ENCODE assay signal across 20 mouse cellular contexts in genomic region chr11:96981461-96981860, GRCm38 (mm10). TPM values are rescaled to one million over a fixed set of nuclear protein-coding genes. Genes with fewer than 3 reads are reported as not detected.
DNase-seq lines count a peak whose midpoint lies in the region; ATAC-seq and TF ChIP-seq lines count a peak whose summit lies in the region.
"Had no signal": no experiment of that assay in that cellular context is flagged by ENCODE, and none has a peak within 500 bp of the region (broad histone marks: within the 10 kb centered on the region; RNA-seq: fewer than 3 reads in every experiment).

No protein-coding gene starts in this region.

- intact Hi-C loops in heart, postnatal 36 days (cut with DNase I): loop anchor here (5.0 kb wide), 2 partner anchors 64 to 191 kb away; partner anchors contain the start of gene Cdk5rap3

- no peaks in the 10 kb centered on the region for H3K36me3 ChIP-seq in heart, embryonic 12.5 days
- H3K36me3 ChIP-seq in liver, embryonic 15.5 days (replicated peaks): no peaks in the 10 kb centered on the region
- no peaks in the 10 kb centered on the region for H3K36me3 ChIP-seq in liver, embryonic 11.5 days (ENCODE audit: control insufficient read depth, insufficient read depth, low read length)
- H3K36me3 ChIP-seq in E14TG2a.4 (ENCODE audit: insufficient read depth, low read length): no peaks in the 10 kb centered on the region
- H3K36me3 ChIP-seq in ES-Bruce4 (ENCODE audit: control insufficient read depth, insufficient read depth, low read length, poor library complexity, severe bottlenecking): no peaks in the 10 kb centered on the region
- H3K36me3 ChIP-seq: embryonic facial prominence, embryonic 10.5 days; forebrain, embryonic 10.5 days; hindbrain, embryonic 15.5 days had no signal

- H3K4me1 ChIP-seq in heart, embryonic 12.5 days (replicated peaks): peaks cover 9% of the 10 kb centered on the region
- H3K4me1 ChIP-seq in liver, embryonic 15.5 days (replicated peaks): peaks cover 28% of the 10 kb centered on the region
- peaks cover 14% of the 10 kb centered on the region for H3K4me1 ChIP-seq in liver, embryonic 11.5 days (replicated peaks; ENCODE audit: control insufficient read depth, insufficient read depth, low read length)
- H3K4me1 ChIP-seq in E14TG2a.4 (replicated peaks; ENCODE audit: low read depth, low read length): peaks cover 65% of the 10 kb centered on the region
- H3K4me1 ChIP-seq in ES-Bruce4 (ENCODE audit: control insufficient read depth, insufficient read depth, low read length): no peaks in the 10 kb centered on the region

- no peak for ATAC-seq in heart, embryonic 12.5 days (ENCODE audit: insufficient number of reproducible peaks, low FRiP score)
- ATAC-seq in liver, embryonic 15.5 days (ENCODE audit: insufficient read depth): no peak
- ATAC-seq in liver, embryonic 11.5 days (replicated peaks; ENCODE audit: low FRiP score): no peak
- ATAC-seq: activated CD4-positive, CD25-positive, alpha-beta regulatory T cell, adult 4 months; forebrain, embryonic 14.5 days; Patski had no signal

- DNase-seq in heart, adult 11 months: peak; percentile 89
- DNase-seq in liver, embryonic 11.5 days (ENCODE audit: low spot score): no peak
- DNase-seq in heart, postnatal 36 days: no peak
- DNase-seq: adrenal gland, postnatal 14 days; cerebellum, adult 2 months; gastrocnemius, adult 2 months; gastrocnemius, postnatal 25 days; heart, postnatal 10 days; kidney, adult 18-20 months had no signal

- no peak overlapping the region for H3K27ac ChIP-seq in heart, embryonic 12.5 days (ENCODE audit: poor library complexity, severe bottlenecking)
- 0 out of 2 replicates have a peak overlapping the region, but pooled peaks have one; percentile 14 for H3K27ac ChIP-seq in liver, embryonic 15.5 days (replicated peaks)
- no peak overlapping the region for H3K27ac ChIP-seq in liver, embryonic 11.5 days (ENCODE audit: low read depth, low read length)
- H3K27ac ChIP-seq in ES-Bruce4 (ENCODE audit: insufficient read depth, low read length): peak overlapping the region; percentile 1; the same call in 1 of the 2 replicates
- H3K27ac ChIP-seq: embryonic facial prominence, embryonic 10.5 days; gastrocnemius, adult 2 months; hindbrain, embryonic 15.5 days had no signal

- WGBS in heart, embryonic 12.5 days: 59% methylated on average over 15 of the region's 15 CpGs
- 69% methylated on average over 15 of the region's 15 CpGs for WGBS in liver, embryonic 15.5 days (ENCODE audit: insufficient replicate concordance)
- WGBS in liver, embryonic 11.5 days: 64% methylated on average over 15 of the region's 15 CpGs

- no peak overlapping the region for H3K4me2 ChIP-seq in heart, embryonic 12.5 days
- H3K4me2 ChIP-seq in liver, embryonic 15.5 days: no peak overlapping the region
- H3K4me2 ChIP-seq in liver, embryonic 11.5 days: no peak overlapping the region

- no peak overlapping the region for H3K9ac ChIP-seq in heart, embryonic 12.5 days
- H3K9ac ChIP-seq in liver, embryonic 15.5 days: no peak overlapping the region
- no peak overlapping the region for H3K9ac ChIP-seq in liver, embryonic 11.5 days (ENCODE audit: low read depth, low read length)
- H3K9ac ChIP-seq in ES-Bruce4 (ENCODE audit: low read depth, poor library complexity, severe bottlenecking): peak overlapping the region; percentile 27
- H3K9ac ChIP-seq: hindbrain, embryonic 15.5 days had no signal

- TF ChIP-seq EP300 in ES-Bruce4 (IDR thresholded peaks at IDR 0.05; ENCODE audit: insufficient read depth, low read depth, low read length): no peak

- H3K4me3 ChIP-seq in heart, embryonic 12.5 days: no peak overlapping the region
- H3K4me3 ChIP-seq in liver, embryonic 15.5 days (replicated peaks): no peak overlapping the region
- no peak overlapping the region for H3K4me3 ChIP-seq in liver, embryonic 11.5 days (ENCODE audit: low read depth, low read length)
- peak overlapping the region; percentile 86 for H3K4me3 ChIP-seq in E14TG2a.4 (replicated peaks; ENCODE audit: low read length)
- peak overlapping the region; percentile 63 for H3K4me3 ChIP-seq in ES-Bruce4 (ENCODE audit: low read depth, low read length)
- H3K4me3 ChIP-seq: gastrocnemius, adult 2 months; hindbrain, embryonic 15.5 days had no signal

- no peak for TF ChIP-seq CTCF in E14TG2a.4 (conservative IDR thresholded peaks at IDR 0.05; ENCODE audit: low read length)
- no peak for TF ChIP-seq CTCF in ES-Bruce4 (IDR thresholded peaks at IDR 0.05; ENCODE audit: low read depth, low read length)

- H3K27me3 ChIP-seq in heart, embryonic 12.5 days (replicated peaks): peaks cover 51% of the 10 kb centered on the region
- H3K27me3 ChIP-seq in liver, embryonic 15.5 days: peaks cover 30% of the 10 kb centered on the region
- peaks cover 26% of the 10 kb centered on the region for H3K27me3 ChIP-seq in liver, embryonic 11.5 days (replicated peaks; ENCODE audit: control insufficient read depth, insufficient read depth, low read length)
- peaks cover 6% of the 10 kb centered on the region; the same call in 1 of the 2 replicates for H3K27me3 ChIP-seq in E14TG2a.4 (ENCODE audit: insufficient read depth, low read length)
- no peaks in the 10 kb centered on the region for H3K27me3 ChIP-seq in ES-Bruce4 (ENCODE audit: control insufficient read depth, insufficient read depth, low read length, poor library complexity, severe bottlenecking)
- H3K27me3 ChIP-seq: Patski had no signal

- H3K9me3 ChIP-seq in heart, embryonic 12.5 days (replicated peaks): no peaks in the 10 kb centered on the region
- H3K9me3 ChIP-seq in liver, embryonic 15.5 days (replicated peaks): no peaks in the 10 kb centered on the region
- no peaks in the 10 kb centered on the region for H3K9me3 ChIP-seq in liver, embryonic 11.5 days (ENCODE audit: control insufficient read depth, low read length)
- H3K9me3 ChIP-seq in E14TG2a.4 (ENCODE audit: low read length): no peaks in the 10 kb centered on the region
- no peaks in the 10 kb centered on the region for H3K9me3 ChIP-seq in ES-Bruce4 (replicated peaks; ENCODE audit: control insufficient read depth, insufficient read depth, low read length, poor library complexity, severe bottlenecking)
- H3K9me3 ChIP-seq: embryonic facial prominence, embryonic 10.5 days; forebrain, embryonic 10.5 days; hindbrain, embryonic 15.5 days had no signal

- no peak for TF ChIP-seq POLR2A in ES-Bruce4 (IDR thresholded peaks at IDR 0.05; ENCODE audit: insufficient read depth, low read length)

RNA-seq across cellular contexts. Expression of gene Sp2, which starts 1.3 kb away (rescaled TPM):
- polyA plus RNA-seq in heart, embryonic 12.5 days (2016; fragmentation: Nextera tagmentation; extraction: Ambion mirVana): 18.0 and 19.9 TPM in 2 replicates
- 17.6 and 18.0 TPM in 2 replicates for polyA plus RNA-seq in liver, embryonic 15.5 days (2015; fragmentation: Nextera tagmentation; extraction: Ambion mirVana)
- polyA plus RNA-seq in liver, embryonic 11.5 days (2014; fragmentation: Nextera tagmentation; extraction: Ambion mirVana): 18.3 and 18.9 TPM in 2 replicates
- 29.0 and 30.5 TPM in 2 replicates for polyA plus RNA-seq in ES-Bruce4 (2011; ENCODE audit: insufficient read depth, insufficient read length, low read depth, missing spikeins)
- 10 to 100 TPM; 10.3 to 13.8 TPM for total RNA-seq in heart, postnatal 36 days (2021)

RNA-seq across cellular contexts. Expression of gene Sp6, which starts 31.7 kb away (rescaled TPM):
- polyA plus RNA-seq in heart, embryonic 12.5 days (2016; fragmentation: Nextera tagmentation; extraction: Ambion mirVana): 0.22 and 0.45 TPM in 2 replicates
- 0.03 and 0.05 TPM in 2 replicates for polyA plus RNA-seq in liver, embryonic 15.5 days (2015; fragmentation: Nextera tagmentation; extraction: Ambion mirVana)
- polyA plus RNA-seq in liver, embryonic 11.5 days (2014; fragmentation: Nextera tagmentation; extraction: Ambion mirVana): 0.17 TPM in 1 of 2 replicates, not detected in the other
- 12.4 and 13.5 TPM in 2 replicates for polyA plus RNA-seq in ES-Bruce4 (2011; ENCODE audit: insufficient read depth, insufficient read length, low read depth, missing spikeins)
- total RNA-seq in heart, postnatal 36 days (2021): under 1 TPM in 1 of 2 experiments, not detected in 1; 0.14 TPM
- polyA plus RNA-seq: activated CD4-positive, CD25-positive, alpha-beta regulatory T cell, adult 4 months; heart, embryonic 14.5 days had no signal

RNA-seq across cellular contexts. Expression of gene Pnpo, which starts 37.7 kb away (rescaled TPM):
- 37.7 and 40.5 TPM in 2 replicates for polyA plus RNA-seq in heart, embryonic 12.5 days (2016; fragmentation: Nextera tagmentation; extraction: Ambion mirVana)
- 719 and 785 TPM in 2 replicates for polyA plus RNA-seq in liver, embryonic 15.5 days (2015; fragmentation: Nextera tagmentation; extraction: Ambion mirVana)
- 206 and 226 TPM in 2 replicates for polyA plus RNA-seq in liver, embryonic 11.5 days (2014; fragmentation: Nextera tagmentation; extraction: Ambion mirVana)
- polyA plus RNA-seq in ES-Bruce4 (2011; ENCODE audit: insufficient read depth, insufficient read length, low read depth, missing spikeins): 23.6 and 24.1 TPM in 2 replicates
- total RNA-seq in heart, postnatal 36 days (2021): 10 to 100 TPM; 12.8 to 13.9 TPM

RNA-seq across cellular contexts. Expression of gene Scrn2, which starts 48.3 kb away (rescaled TPM):
- polyA plus RNA-seq in heart, embryonic 12.5 days (2016; fragmentation: Nextera tagmentation; extraction: Ambion mirVana): 17.0 and 18.3 TPM in 2 replicates
- polyA plus RNA-seq in liver, embryonic 15.5 days (2015; fragmentation: Nextera tagmentation; extraction: Ambion mirVana): 11.8 and 13.2 TPM in 2 replicates
- polyA plus RNA-seq in liver, embryonic 11.5 days (2014; fragmentation: Nextera tagmentation; extraction: Ambion mirVana): 16.4 and 17.6 TPM in 2 replicates
- polyA plus RNA-seq in ES-Bruce4 (2011; ENCODE audit: insufficient read depth, insufficient read length, low read depth, missing spikeins): 6.8 and 7.4 TPM in 2 replicates
- total RNA-seq in heart, postnatal 36 days (2021): 10 to 100 TPM; 13.7 to 14.1 TPM

RNA-seq across cellular contexts. Expression of gene Prr15l, which starts 53.6 kb away (rescaled TPM):
- 0.46 and 0.51 TPM in 2 replicates for polyA plus RNA-seq in heart, embryonic 12.5 days (2016; fragmentation: Nextera tagmentation; extraction: Ambion mirVana)
- polyA plus RNA-seq in liver, embryonic 15.5 days (2015; fragmentation: Nextera tagmentation; extraction: Ambion mirVana): 5.9 and 6.1 TPM in 2 replicates
- polyA plus RNA-seq in liver, embryonic 11.5 days (2014; fragmentation: Nextera tagmentation; extraction: Ambion mirVana): 1.8 and 2.2 TPM in 2 replicates
- 10.9 and 11.1 TPM in 2 replicates for polyA plus RNA-seq in ES-Bruce4 (2011; ENCODE audit: insufficient read depth, insufficient read length, low read depth, missing spikeins)
- 1 to 10 TPM in 1 of 2 experiments, under 1 TPM in 1; 0.73 to 1.8 TPM for total RNA-seq in heart, postnatal 36 days (2021)
- total RNA-seq: gastrocnemius, adult 2 months; gastrocnemius, postnatal 25 days had no signal
- polyA plus RNA-seq: cerebellum, adult 2 months had no signal

Comparison
In these comparisons a context has a peak if more than half of its experiments do, and no peak if none do; other contexts are left out.
1. H3K27ac ChIP-seq: peak in liver, embryonic 15.5 days (single experiment) and ES-Bruce4 (single experiment); none in heart, embryonic 12.5 days (single experiment) and liver, embryonic 11.5 days (single experiment).
2. H3K4me3 ChIP-seq: peak in E14TG2a.4 (single experiment) and ES-Bruce4 (single experiment); none in heart, embryonic 12.5 days (single experiment), liver, embryonic 15.5 days (single experiment) and liver, embryonic 11.5 days (single experiment).